Mouse (Mus musculus) adrenal gland, postnatal 36 days (tissue): ENCODE data around the gene Tjp3. TPM values are rescaled to one million over a fixed set of nuclear protein-coding genes. Genes with fewer than 3 reads are reported as not detected.
A peak's percentile ranks its signal among the peaks of the same experiment; 100 is the strongest.
"Not testable (repeated sequence)": the region's sequence is repeated elsewhere in the genome, so short reads cannot be mapped to it uniquely, and the experiment has no call there.

Experiments used
- DNase-seq, 2 experiments: peaks; one replicate each; pipeline ENCODE4 v3.0.0; 2021; ENCODE audit warnings: mixed read lengths in 1 of 2
- microRNA-seq: library from miRNA; unstranded; fragments of <30 nt; microRNA quantifications from one replicate; pipeline ENCODE4 v1.2.0, GENCODE M21; 2021
- total RNA-seq, 2 experiments: library from RNA; stranded (reverse); gene quantifications; 2 replicates each; pipeline ENCODE4 v1.2.3; 2021

Gene Tjp3
- total RNA-seq, 2 experiments from 2014 or later, result 0.23 to 0.26 TPM

- DNase-seq, result no peak
Measured at GRCm38 (mm10) chr10:81233226-81233585, 58.2 kb downstream of the Tjp3 start.

- DNase-seq, result peak; percentile 94 to 98
Measured at GRCm38 (mm10) chr10:81232580-81233225, 58.7 kb downstream of the Tjp3 start, which contains the start of gene Zfr2. Zfr2 (plus strand) TSS chr10:81233155.

- DNase-seq, result no peak
Measured at GRCm38 (mm10) chr10:81231436-81231835, 59.9 kb downstream of the Tjp3 start.

DNA sequence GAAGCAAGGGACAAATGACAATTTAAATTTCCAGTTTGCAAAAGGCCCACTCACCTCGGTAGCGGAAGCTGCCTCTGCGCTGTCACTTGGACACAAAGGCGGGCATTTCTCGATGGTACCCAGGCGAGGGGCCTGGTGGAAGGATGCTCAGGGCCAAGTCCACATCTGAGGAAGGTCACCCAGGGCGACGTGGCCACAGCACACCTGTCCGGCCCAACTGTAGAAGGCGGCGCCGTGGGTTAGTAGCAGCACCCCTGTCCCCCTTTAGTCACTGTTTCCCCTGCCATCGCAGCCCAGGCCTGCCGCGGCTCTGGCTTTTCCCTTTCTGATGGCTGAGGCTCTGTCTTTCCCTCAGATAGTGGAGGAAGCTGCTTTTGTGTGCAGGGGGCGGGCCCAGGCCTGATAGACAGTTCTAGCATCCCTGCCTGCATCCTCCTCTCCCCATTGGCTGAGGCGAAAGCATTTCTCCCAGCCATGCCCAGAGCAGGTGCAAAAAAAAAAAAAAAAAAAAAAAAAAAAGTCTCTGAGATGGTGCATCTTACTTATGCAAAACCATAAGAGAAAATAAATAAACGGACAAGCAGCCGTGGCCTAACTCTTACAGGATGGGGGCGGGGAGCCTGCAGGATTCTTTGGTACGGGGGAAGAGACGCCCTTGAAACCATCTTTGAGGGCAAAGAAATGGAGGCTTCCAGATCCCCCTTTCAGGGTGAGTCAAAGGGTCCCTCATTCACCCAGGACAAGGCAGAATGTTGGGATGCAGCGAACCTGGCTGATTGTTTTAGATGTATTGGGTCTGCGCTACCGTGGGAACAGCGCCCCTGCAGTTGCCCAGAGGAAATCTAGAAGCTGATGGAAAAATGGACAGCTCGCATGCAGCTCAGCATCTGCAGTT lies 60.7 kb downstream of the Tjp3 start, which contains the start of gene Atcay:
Gene Atcay (minus strand): TSS at position 396 of the 895 bp plus-strand sequence.
- DNase-seq, result peak in 1 of 2 experiments; percentile 28

- no peak for DNase-seq
Measured at GRCm38 (mm10) chr10:81229735-81230437, 61.5 kb downstream of the Tjp3 start.

DNA sequence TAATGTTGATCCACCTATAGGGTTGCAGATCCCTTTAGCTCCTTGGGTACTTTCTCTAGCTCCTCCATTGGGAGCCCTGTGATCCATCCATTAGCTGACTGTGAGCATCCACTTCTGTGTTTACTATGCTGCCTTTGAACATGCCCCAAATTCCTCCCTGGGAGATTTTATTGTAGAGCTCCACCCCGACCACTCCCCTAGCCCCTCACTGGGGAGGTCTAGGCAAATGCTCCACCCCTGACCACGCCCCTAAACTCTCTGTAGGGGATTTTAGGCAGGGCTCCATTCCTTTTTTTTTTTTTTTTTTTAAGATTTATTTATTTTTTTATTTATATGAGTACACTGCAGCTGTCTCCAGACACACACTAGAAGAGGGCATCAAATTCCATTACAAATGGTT lies 67.7 kb downstream of the Tjp3 start:
- not testable (repeated sequence) for DNase-seq

Small RNAs within 50 kb of the gene (microRNA-seq; reads per million reads assigned to microRNA genes)
- gene Mir3057, result 11.7 reads per million, percentile 27 among the genes with 10 or more reads in this experiment

Other genes with a start within 250 kb of the Tjp3 start
- gene Sgta, start 231.4 kb downstream of the Tjp3 start, total RNA-seq, result 100 to 1,000 TPM; 223 to 227 TPM
- 10 to 100 TPM; 51.5 to 56.6 TPM for gene Thop1, start 221.5 kb downstream of the Tjp3 start, total RNA-seq
- gene Creb3l3, start 192.7 kb downstream of the Tjp3 start, total RNA-seq, result 1 to 10 TPM in 1 of 2 experiments, under 1 TPM in 1; 0.36 to 2.1 TPM
- gene Map2k2, start 185.7 kb downstream of the Tjp3 start, total RNA-seq, result 100 to 1,000 TPM; 178 to 186 TPM
- gene Zbtb7a, start 156.4 kb downstream of the Tjp3 start, total RNA-seq, result 10 to 100 TPM; 69.9 to 84.0 TPM
- gene Pias4, start 123.7 kb downstream of the Tjp3 start, total RNA-seq, result 10 to 100 TPM; 26.7 to 28.2 TPM
- 1,000 to 10,000 TPM; 1,540 to 1,602 TPM for gene Eef2, start 115.0 kb downstream of the Tjp3 start, total RNA-seq
- 10 to 100 TPM; 77.1 to 78.2 TPM for gene Dapk3, start 108.6 kb downstream of the Tjp3 start, total RNA-seq
- gene 4930442H23Rik, start 107.7 kb downstream of the Tjp3 start, total RNA-seq, result not detected
- not detected for gene Nmrk2, start 89.5 kb downstream of the Tjp3 start, total RNA-seq
- gene Atcay, start 60.7 kb downstream of the Tjp3 start, total RNA-seq, result 1 to 10 TPM; 1.5 to 2.6 TPM
- gene Zfr2, start 58.4 kb downstream of the Tjp3 start, total RNA-seq, result 10 to 100 TPM in 1 of 2 experiments, 1 to 10 TPM in 1; 9.2 to 14.2 TPM
- under 1 TPM; 0.36 to 0.86 TPM for gene Matk, start 38.6 kb downstream of the Tjp3 start, total RNA-seq
- 100 to 1,000 TPM; 121 to 141 TPM for gene Mrpl54, start 24.6 kb downstream of the Tjp3 start, total RNA-seq
- gene Apba3, start 24.6 kb downstream of the Tjp3 start, total RNA-seq, result 100 to 1,000 TPM in 1 of 2 experiments, 10 to 100 TPM in 1; 78.8 to 109 TPM
- gene Pip5k1c, start 1.4 kb upstream of the Tjp3 start, total RNA-seq, result 10 to 100 TPM; 37.2 to 40.9 TPM
- gene Cactin, start 29.5 kb upstream of the Tjp3 start, total RNA-seq, result 10 to 100 TPM; 37.9 to 39.1 TPM
- 10 to 100 TPM; 53.2 to 53.9 TPM for gene Tbxa2r, start 37.1 kb upstream of the Tjp3 start, total RNA-seq
- gene Gipc3, start 51.7 kb upstream of the Tjp3 start, total RNA-seq, result 1 to 10 TPM; 3.5 to 7.7 TPM
- gene Hmg20b, start 58.9 kb upstream of the Tjp3 start, total RNA-seq, result 10 to 100 TPM; 88.9 to 92.3 TPM
- gene Mfsd12, start 65.9 kb upstream of the Tjp3 start, total RNA-seq, result 10 to 100 TPM; 16.7 to 22.7 TPM
- gene 4930404N11Rik, start 74.2 kb upstream of the Tjp3 start, total RNA-seq, result 1 to 10 TPM; 1.0 to 3.1 TPM
- 10 to 100 TPM; 37.8 to 49.0 TPM for gene Fzr1, start 86.9 kb upstream of the Tjp3 start, total RNA-seq
- 10 to 100 TPM; 48.9 to 54.0 TPM for gene Dohh, start 92.8 kb upstream of the Tjp3 start, total RNA-seq
- 1 to 10 TPM; 1.1 to 1.7 TPM for gene Gm48551, start 92.9 kb upstream of the Tjp3 start, total RNA-seq
- gene Gm48552, start 97.4 kb upstream of the Tjp3 start, total RNA-seq, result 1 to 10 TPM in 1 of 2 experiments, not detected in 1; 1.5 TPM
- gene Smim24, start 101.5 kb upstream of the Tjp3 start, total RNA-seq, result 1 to 10 TPM; 1.2 to 1.6 TPM
- gene Nfic, start 164.1 kb upstream of the Tjp3 start, total RNA-seq, result 100 to 1,000 TPM in 1 of 2 experiments, 10 to 100 TPM in 1; 93.2 to 114 TPM
- 1 to 10 TPM in 1 of 2 experiments, under 1 TPM in 1; 0.20 to 1.2 TPM for gene Celf5, start 191.1 kb upstream of the Tjp3 start, total RNA-seq
- gene Ncln, start 204.8 kb upstream of the Tjp3 start, total RNA-seq, result 100 to 1,000 TPM; 123 to 125 TPM
- gene S1pr4, start 208.6 kb upstream of the Tjp3 start, total RNA-seq, result 1 to 10 TPM; 1.1 to 1.2 TPM
- 1 to 10 TPM; 1.0 to 1.3 TPM for gene Gna15, start 232.6 kb upstream of the Tjp3 start, total RNA-seq